Mouse (Mus musculus): Measurements from ENCODE around the gene Arpc5l. TPM values are rescaled to one million over a fixed set of nuclear protein-coding genes. Genes with fewer than 3 reads are reported as not detected.

Gene Arpc5l
- polyA plus RNA-seq (2015; fragmentation: Nextera tagmentation; extraction: Ambion mirVana): 111 and 115 TPM in 2 replicates

DNA sequence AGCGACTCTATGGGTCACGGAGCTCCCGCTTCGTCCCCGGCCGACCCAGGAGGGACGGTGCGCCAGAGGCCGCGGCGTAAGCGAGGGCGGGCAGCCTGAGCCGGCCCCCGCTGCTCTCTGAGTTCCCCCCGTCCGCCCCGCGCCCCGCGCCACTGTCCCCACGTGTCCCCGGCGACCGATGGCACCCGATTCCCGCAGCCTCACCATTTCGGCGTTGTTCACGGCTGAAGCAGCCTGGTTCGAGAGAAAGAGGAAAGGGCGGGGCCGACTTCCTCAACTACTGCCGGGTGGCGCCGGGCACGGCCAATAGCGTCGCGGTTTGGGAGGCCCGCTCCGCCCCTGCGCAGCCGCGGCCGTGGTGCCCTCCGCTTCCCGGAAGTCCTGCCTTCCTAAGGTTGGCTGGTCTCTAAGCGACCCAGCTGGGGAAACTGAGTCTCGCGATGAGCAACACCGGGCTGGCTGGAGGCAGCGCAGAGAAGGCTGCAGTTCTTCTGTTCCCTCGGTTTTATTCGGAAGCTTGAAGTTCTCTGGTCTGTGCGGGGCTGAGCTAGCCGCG, at the start of gene Arpc5l:
Arpc5l (plus strand) TSS at position 469 of the 556 bp plus-strand sequence.
- Histone ChIP-seq H3K4me1 (peaks cover 47% of the 10 kb centered on the region), H3K9me3 (no peaks in the 10 kb centered on the region), H3K27ac (peak within 1 kb of the TSS; percentile 88), H3K36me3 (peaks cover 40% of the 10 kb centered on the region), H3K9ac (peak within 1 kb of the TSS; percentile 95), H3K27me3 (no peaks in the 10 kb centered on the region), H3K4me3 (peak within 1 kb of the TSS; percentile 79), H3K4me2 (replicated peaks) (peak within 1 kb of the TSS; percentile 98)
- WGBS: under 1% methylated on average over 58 of the region's 58 CpGs
- ATAC-seq (ENCODE audit: low FRiP score, low read depth): peak; percentile 85

DNA sequence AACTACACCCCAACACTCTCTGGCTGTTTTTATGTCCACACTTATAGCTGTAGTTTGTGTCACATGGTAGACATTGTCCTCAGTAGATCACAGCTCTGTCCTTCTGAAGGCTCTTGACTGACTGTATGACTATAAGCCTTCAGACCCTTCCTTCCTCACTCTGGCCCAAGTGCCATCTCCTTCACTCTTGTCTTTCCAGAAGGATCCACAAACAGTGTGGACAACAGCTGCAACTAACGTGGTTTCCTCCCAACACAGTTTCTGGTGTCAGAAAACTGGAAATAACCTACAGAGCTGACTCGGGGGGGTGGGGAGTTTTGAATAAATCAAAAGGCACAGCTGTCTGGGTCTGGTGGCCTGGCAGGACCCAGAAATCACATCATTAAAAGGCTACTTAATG, 49.1 kb upstream of the Arpc5l start:
- WGBS: 54% methylated on average over 2 of the region's 2 CpGs
- Histone ChIP-seq H3K4me1 (no peaks in the 10 kb centered on the region), H3K9ac (no peak overlapping the region), H3K27ac (no peak overlapping the region), H3K4me3 (no peak overlapping the region), H3K9me3 (no peaks in the 10 kb centered on the region), H3K27me3 (no peaks in the 10 kb centered on the region), H3K36me3 (peaks cover 5% of the 10 kb centered on the region; the same call in 1 of the 2 replicates), H3K4me2 (replicated peaks) (no peak overlapping the region)
- no peak for ATAC-seq (ENCODE audit: low FRiP score, low read depth)

DNA sequence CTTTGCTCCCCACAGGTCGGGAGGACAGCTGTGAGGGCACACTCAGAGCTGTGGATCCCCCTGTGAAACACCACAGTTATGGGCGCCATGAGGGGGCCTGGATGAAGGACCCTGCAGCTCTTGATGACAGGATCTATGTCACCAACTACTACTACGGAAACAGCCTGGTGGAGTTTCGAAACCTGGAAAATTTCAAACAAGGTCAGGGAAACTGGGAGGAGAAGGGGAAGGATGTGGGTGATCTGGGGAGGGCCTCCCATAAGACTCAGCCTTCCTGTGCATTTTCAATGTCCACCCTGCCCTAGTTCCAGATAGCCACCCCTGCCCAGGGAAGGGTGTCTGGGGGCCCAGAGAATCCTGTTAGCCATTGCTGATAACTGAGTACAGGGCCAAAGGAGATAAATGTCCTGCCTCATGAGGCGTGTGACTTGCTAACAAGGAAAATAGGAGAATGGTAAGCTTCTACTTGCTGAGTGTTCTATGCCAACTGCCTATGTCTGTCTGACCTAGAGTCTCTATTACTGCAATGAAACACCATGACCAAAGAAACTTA, 47.4 kb upstream of the Arpc5l start:
- Histone ChIP-seq H3K27ac (no peak overlapping the region), H3K4me2 (replicated peaks) (no peak overlapping the region), H3K4me3 (no peak overlapping the region), H3K27me3 (no peaks in the 10 kb centered on the region), H3K4me1 (no peaks in the 10 kb centered on the region), H3K36me3 (peaks cover 5% of the 10 kb centered on the region; the same call in 1 of the 2 replicates), H3K9me3 (no peaks in the 10 kb centered on the region), H3K9ac (no peak overlapping the region)
- 84% methylated on average over 5 of the region's 5 CpGs for WGBS
- ATAC-seq (ENCODE audit: low FRiP score, low read depth): no peak

DNA sequence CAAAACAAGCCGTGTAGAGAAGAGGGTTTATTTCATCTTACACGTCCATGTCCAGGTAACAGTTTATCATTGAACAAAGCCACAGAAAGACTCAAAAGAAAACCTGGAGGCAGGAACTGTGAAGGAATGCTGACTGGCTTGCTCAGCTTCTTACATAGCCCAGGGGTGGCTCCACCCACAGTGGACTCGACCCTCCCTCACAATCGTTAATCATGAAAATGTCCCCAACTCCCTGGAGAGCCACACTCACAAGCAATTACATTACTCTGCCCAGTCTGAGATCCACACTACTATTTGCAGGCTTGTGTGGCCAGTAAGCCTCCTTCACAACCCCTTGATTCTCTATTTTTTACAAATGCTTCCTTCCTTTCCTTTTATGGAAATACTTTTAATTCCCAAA, 41.0 kb upstream of the Arpc5l start:
- Histone ChIP-seq H3K9ac (no peak overlapping the region), H3K4me2 (replicated peaks) (no peak overlapping the region), H3K27ac (no peak overlapping the region), H3K4me1 (0 out of 2 replicates have a peak, but pooled peaks cover 3% of the 10 kb centered on the region), H3K4me3 (no peak overlapping the region), H3K27me3 (no peaks in the 10 kb centered on the region), H3K9me3 (no peaks in the 10 kb centered on the region), H3K36me3 (peaks cover 5% of the 10 kb centered on the region; the same call in 1 of the 2 replicates)
- peak; percentile 73 for ATAC-seq (ENCODE audit: low FRiP score, low read depth)
- 21% methylated on average over 4 of the region's 4 CpGs for WGBS

DNA sequence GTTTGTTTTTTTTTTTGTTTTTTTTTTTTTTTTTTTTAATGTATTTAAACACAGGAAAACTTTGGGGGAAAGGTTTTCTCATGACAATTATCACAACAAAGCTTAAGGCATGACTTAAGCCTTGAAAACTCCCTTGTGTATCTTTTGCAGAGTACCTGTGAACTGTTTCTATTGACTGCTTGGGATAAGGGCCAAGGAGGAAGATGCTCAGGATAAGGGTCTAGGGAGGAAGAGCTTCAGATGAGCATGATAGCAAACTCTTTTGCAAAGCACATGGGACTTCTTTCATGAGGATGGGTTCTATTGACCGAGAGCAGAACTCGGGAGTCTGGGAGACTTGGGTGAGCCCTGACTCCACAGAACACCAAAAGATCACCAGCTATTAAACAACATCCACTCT, 35.5 kb upstream of the Arpc5l start:
- Histone ChIP-seq H3K4me2 (replicated peaks) (no peak overlapping the region), H3K36me3 (no peaks in the 10 kb centered on the region), H3K9ac (no peak overlapping the region), H3K27me3 (no peaks in the 10 kb centered on the region), H3K4me1 (no peaks in the 10 kb centered on the region), H3K4me3 (no peak overlapping the region), H3K27ac (no peak overlapping the region), H3K9me3 (no peaks in the 10 kb centered on the region)
- ATAC-seq (ENCODE audit: low FRiP score, low read depth): no peak
- WGBS: 98% methylated on average over 2 of the region's 2 CpGs

DNA sequence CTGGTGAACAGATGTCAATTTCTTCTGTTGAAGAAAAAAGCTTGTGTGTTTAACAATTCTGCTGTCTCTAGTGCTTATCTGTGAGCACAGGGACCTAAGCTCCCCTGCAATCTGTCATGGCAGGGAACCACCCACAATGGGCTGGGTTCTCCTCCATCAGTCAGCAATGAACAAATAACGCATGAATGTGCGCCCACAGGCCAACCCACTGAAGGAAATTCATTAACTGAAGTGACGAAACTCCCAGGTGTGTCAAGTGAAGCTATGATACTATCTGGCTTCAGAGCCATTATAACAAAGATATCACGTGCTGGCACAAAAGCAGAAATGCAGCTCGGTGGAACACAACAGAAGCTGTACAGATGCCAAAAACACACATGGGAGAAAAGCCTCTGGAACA, 35.1 kb upstream of the Arpc5l start:
- Histone ChIP-seq H3K36me3 (no peaks in the 10 kb centered on the region), H3K9ac (no peak overlapping the region), H3K4me1 (no peaks in the 10 kb centered on the region), H3K27ac (no peak overlapping the region), H3K4me2 (replicated peaks) (no peak overlapping the region), H3K4me3 (no peak overlapping the region), H3K27me3 (no peaks in the 10 kb centered on the region), H3K9me3 (no peaks in the 10 kb centered on the region)
- no peak for ATAC-seq (ENCODE audit: low FRiP score, low read depth)
- 79% methylated on average over 5 of the region's 5 CpGs for WGBS

DNA sequence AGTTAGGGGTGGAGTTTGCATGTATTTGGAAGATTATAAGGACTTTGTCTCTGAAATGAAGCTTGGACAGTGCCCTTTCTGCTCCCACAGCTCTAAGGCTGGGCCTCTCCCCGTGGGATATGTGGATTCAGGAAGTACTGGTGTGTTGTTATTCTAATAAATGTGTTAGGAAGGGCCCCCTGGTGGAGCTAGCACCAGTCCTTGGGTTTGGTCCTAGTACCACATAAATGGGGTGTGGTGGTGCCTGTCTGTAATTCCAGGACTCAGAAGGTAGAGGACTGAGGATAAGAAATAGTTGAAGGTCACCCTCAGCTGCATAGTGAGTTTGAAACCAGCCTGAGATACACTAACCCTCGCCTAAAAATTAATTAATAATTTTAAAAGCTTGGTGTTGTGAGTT, 31.9 kb upstream of the Arpc5l start:
- Histone ChIP-seq H3K27me3 (no peaks in the 10 kb centered on the region), H3K4me1 (no peaks in the 10 kb centered on the region), H3K4me3 (no peak overlapping the region), H3K9ac (no peak overlapping the region), H3K36me3 (no peaks in the 10 kb centered on the region), H3K27ac (no peak overlapping the region), H3K9me3 (no peaks in the 10 kb centered on the region), H3K4me2 (replicated peaks) (no peak overlapping the region)
- WGBS: 35% methylated on average over 2 of the region's 2 CpGs
- ATAC-seq (ENCODE audit: low FRiP score, low read depth): no peak

DNA sequence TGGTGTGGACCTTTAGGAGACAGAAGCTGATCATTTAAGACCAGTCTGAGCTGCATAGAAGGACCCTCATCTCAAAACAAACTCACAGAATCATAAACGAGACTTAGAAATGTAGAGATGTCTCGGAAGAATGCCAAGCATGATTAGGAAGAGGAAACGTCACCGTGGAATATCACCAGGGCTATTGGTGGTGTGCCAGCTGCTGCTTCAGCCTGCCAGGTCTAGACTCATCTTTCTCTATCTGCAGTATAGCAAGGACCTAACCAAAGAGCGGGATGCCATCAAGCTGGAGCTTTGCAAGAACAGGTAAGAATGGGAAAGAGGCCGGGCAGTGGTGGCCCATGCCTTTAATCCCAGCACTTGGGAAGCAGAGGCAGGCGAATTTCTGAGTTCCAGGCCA, 31.4 kb upstream of the Arpc5l start:
- Histone ChIP-seq H3K27me3 (no peaks in the 10 kb centered on the region), H3K27ac (no peak overlapping the region), H3K4me2 (replicated peaks) (no peak overlapping the region), H3K9ac (no peak overlapping the region), H3K9me3 (no peaks in the 10 kb centered on the region), H3K4me3 (no peak overlapping the region), H3K36me3 (no peaks in the 10 kb centered on the region), H3K4me1 (no peaks in the 10 kb centered on the region)
- no peak for ATAC-seq (ENCODE audit: low FRiP score, low read depth)
- WGBS: 81% methylated on average over 7 of the region's 7 CpGs

DNA sequence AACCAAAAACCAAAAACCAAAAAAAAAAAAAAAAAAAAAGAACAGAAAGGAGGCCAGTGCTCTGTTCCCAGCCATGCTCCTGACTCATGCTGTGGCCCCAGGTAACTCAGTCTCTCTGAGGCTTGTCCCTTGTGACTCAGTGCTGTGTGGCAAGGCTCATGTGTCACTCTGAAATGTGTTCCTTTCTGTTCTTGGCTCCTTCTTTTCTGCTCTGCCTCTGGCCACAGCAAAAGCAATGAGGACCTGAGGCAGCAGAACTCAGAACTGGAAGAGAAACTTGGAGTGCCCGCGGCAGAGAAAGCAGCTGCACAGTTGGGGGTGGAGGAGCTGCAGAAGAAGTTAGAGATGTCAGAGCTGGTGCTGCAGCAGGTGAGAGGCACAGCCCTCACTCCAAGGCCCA, 31.0 kb upstream of the Arpc5l start:
- Histone ChIP-seq H3K9me3 (no peaks in the 10 kb centered on the region), H3K4me3 (no peak overlapping the region), H3K9ac (no peak overlapping the region), H3K4me1 (no peaks in the 10 kb centered on the region), H3K27me3 (no peaks in the 10 kb centered on the region), H3K27ac (no peak overlapping the region), H3K4me2 (replicated peaks) (no peak overlapping the region), H3K36me3 (no peaks in the 10 kb centered on the region)
- whole genome bisulfite sequencing: 44% methylated on average over 2 of the region's 2 CpGs
- ATAC-seq (ENCODE audit: low FRiP score, low read depth): no peak

DNA sequence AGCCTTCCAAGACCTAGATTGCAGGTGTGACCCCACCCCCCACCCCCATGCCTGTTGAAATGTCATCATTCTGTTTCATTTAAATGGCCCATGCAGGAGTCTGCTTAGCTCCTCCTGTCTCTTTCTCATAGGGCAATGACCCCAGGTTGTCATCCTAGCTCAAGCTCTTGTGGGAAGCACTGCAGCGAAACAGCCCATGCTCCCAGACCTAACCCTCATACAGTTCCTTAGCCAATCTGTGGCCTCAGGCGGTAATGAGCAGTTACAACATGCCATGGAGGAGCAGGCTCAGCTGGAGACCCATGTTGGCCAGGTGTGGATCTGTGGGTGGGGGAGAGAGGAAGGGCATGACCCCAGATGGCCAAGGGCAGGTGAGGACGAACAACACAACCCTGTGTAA, 30.0 kb upstream of the Arpc5l start:
- Histone ChIP-seq H3K9ac (no peak overlapping the region), H3K27me3 (no peaks in the 10 kb centered on the region), H3K4me2 (replicated peaks) (no peak overlapping the region), H3K27ac (no peak overlapping the region), H3K9me3 (no peaks in the 10 kb centered on the region), H3K4me1 (no peaks in the 10 kb centered on the region), H3K36me3 (no peaks in the 10 kb centered on the region), H3K4me3 (no peak overlapping the region)
- WGBS: 61% methylated on average over 3 of the region's 3 CpGs
- no peak for ATAC-seq (ENCODE audit: low FRiP score, low read depth)

DNA sequence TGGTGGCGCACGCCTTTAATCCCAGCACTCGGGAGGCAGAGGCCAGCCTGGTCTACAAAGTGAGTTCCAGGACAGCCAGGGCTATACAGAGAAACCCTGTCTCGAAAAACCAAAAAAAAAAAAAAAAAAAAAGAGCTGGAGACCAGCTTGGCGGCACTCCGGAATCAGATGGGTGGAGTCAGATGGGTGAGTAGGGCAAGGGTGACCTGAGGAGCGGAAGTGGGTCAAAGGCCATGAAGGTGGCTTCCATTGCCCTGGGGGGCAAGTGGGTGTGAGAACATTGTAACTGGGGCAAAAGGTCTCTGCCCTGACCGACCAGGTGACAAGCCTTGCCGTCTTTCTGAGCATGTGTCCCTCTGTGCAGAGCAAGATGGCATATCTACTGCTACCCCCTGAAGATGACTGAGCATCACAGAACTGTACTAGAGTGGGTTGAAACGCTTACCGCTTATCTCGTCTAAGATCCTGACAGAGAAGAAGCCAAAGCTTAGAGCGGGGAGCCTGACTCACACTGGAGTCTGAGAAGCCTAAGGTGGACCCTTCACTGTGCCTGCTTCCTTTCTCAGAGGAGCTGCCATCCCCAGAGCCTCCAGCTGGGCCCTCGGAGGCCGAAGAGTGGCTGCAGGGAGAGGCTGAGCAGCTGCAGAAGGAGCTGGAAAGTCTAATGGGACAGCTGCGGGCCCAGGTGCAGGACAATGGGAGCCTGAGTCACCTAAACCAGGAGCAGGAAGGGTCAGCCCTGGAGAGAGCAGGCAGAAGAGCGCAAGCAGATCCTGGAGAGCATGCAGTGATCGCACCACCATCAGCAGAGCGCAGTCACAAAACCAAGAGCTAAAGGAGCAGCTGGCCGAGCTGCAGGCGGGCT, 29.0 kb upstream of the Arpc5l start:
- H3K4me1 ChIP-seq: no peaks in the 10 kb centered on the region
- no peak overlapping the region for H3K27ac ChIP-seq
- ATAC-seq (ENCODE audit: low FRiP score, low read depth): no peak
- no peaks in the 10 kb centered on the region for H3K9me3 ChIP-seq
- H3K27me3 ChIP-seq: no peaks in the 10 kb centered on the region
- H3K4me3 ChIP-seq: no peak overlapping the region
- H3K36me3 ChIP-seq: no peaks in the 10 kb centered on the region
- H3K4me2 ChIP-seq (replicated peaks): no peak overlapping the region
- H3K9ac ChIP-seq: no peak overlapping the region
- WGBS: 80% methylated on average over 21 of the region's 21 CpGs

DNA sequence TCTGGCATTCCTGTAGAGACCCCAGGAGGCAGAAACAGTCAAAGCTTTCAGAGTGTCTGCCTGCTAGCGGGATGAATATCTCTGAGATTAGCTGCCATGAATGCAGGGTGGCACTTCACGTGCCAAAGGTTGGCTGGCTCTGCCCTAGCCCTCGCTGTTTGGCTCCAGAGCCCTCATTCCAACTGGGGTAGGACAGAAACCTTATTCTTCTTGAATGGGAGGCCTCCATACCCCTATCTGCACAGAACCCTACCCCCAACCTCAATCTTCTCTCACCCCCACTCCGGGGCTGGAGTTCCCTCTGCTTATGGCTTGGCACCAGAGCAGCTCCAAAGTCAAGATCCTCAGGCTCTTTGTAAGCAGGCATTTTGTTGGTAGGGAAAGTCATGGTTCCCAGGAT, 27.3 kb upstream of the Arpc5l start:
- no peak for ATAC-seq (ENCODE audit: low FRiP score, low read depth)
- no peaks in the 10 kb centered on the region for H3K27me3 ChIP-seq
- H3K4me2 ChIP-seq (replicated peaks): no peak overlapping the region
- no peaks in the 10 kb centered on the region for H3K36me3 ChIP-seq
- H3K9ac ChIP-seq: no peak overlapping the region
- no peaks in the 10 kb centered on the region for H3K9me3 ChIP-seq
- H3K4me3 ChIP-seq: no peak overlapping the region
- H3K4me1 ChIP-seq: no peaks in the 10 kb centered on the region
- 69% methylated on average over 4 of the region's 4 CpGs for WGBS
- no peak overlapping the region for H3K27ac ChIP-seq

Measured in limb, embryonic 13.5 days (tissue).